Mouse (Mus musculus): Measurements from ENCODE around the gene Plekha7. TPM values are rescaled to one million over a fixed set of nuclear protein-coding genes. Genes with fewer than 3 reads are reported as not detected.
A peak's percentile ranks its signal among the peaks of the same experiment; 100 is the strongest.

Plekha7 gene
- total and polyA plus RNA-seq, 2 experiments from 2014 or later = 19.4 to 40.4 TPM

GRCm38 (mm10) chr7:116278280-116278679, 29.9 kb downstream of the Plekha7 start:
- no peak overlapping the region for H3K27ac ChIP-seq (ENCODE audit: low read depth)
- no peaks in the 10 kb centered on the region for H3K36me3 ChIP-seq (replicated peaks; ENCODE audit: control insufficient read depth, insufficient read depth, low read length)
- no peaks in the 10 kb centered on the region for H3K9me3 ChIP-seq (replicated peaks; ENCODE audit: control insufficient read depth, low read length)
- ATAC-seq (ENCODE audit: insufficient read depth, low read depth) = no peak
- H3K27me3 ChIP-seq (ENCODE audit: control insufficient read depth, insufficient read depth, low read length) = no peaks in the 10 kb centered on the region
- H3K9ac ChIP-seq (replicated peaks; ENCODE audit: low read depth, low read length) = no peak overlapping the region
- no peak for TF ChIP-seq EP300 (IDR thresholded peaks at IDR 0.05; ENCODE audit: low read depth)
- no peak for TF ChIP-seq CTCF (IDR thresholded peaks at IDR 0.05; ENCODE audit: low read depth)
- H3K4me3 ChIP-seq (ENCODE audit: low read depth, low read length) = no peak overlapping the region
- no peak for DNase-seq (ENCODE audit: low spot score)
- 84% methylated on average over 9 of the region's 9 CpGs for WGBS
- no peak overlapping the region for H3K4me2 ChIP-seq (ENCODE audit: low read depth, low read length)
- no peaks in the 10 kb centered on the region for H3K4me1 ChIP-seq (ENCODE audit: control insufficient read depth, insufficient read depth)

- Histone ChIP-seq H3K9ac (replicated peaks; ENCODE audit: low read depth, low read length) (no peak overlapping the region), H3K36me3 (replicated peaks; ENCODE audit: control insufficient read depth, insufficient read depth, low read length) (no peaks in the 10 kb centered on the region), H3K4me2 (ENCODE audit: low read depth, low read length) (no peak overlapping the region), H3K9me3 (replicated peaks; ENCODE audit: control insufficient read depth, low read length) (no peaks in the 10 kb centered on the region), H3K27ac (ENCODE audit: low read depth) (no peak overlapping the region), H3K4me3 (ENCODE audit: low read depth, low read length) (no peak overlapping the region), H3K4me1 (ENCODE audit: control insufficient read depth, insufficient read depth) (no peaks in the 10 kb centered on the region), H3K27me3 (ENCODE audit: control insufficient read depth, insufficient read depth, low read length) (no peaks in the 10 kb centered on the region)
- TF ChIP-seq CTCF (IDR thresholded peaks at IDR 0.05; ENCODE audit: low read depth) (no peak), EP300 (IDR thresholded peaks at IDR 0.05; ENCODE audit: low read depth) (no peak)
- DNase-seq (ENCODE audit: low spot score) (no peak), ATAC-seq (ENCODE audit: insufficient read depth, low read depth) (no peak)
Measured at GRCm38 (mm10) chr7:116276315-116276714, 31.9 kb downstream of the Plekha7 start.

- Histone ChIP-seq H3K4me3 (ENCODE audit: low read depth, low read length) (no peak overlapping the region), H3K36me3 (replicated peaks; ENCODE audit: control insufficient read depth, insufficient read depth, low read length) (no peaks in the 10 kb centered on the region), H3K27me3 (ENCODE audit: control insufficient read depth, insufficient read depth, low read length) (no peaks in the 10 kb centered on the region), H3K27ac (ENCODE audit: low read depth) (no peak overlapping the region), H3K9me3 (replicated peaks; ENCODE audit: control insufficient read depth, low read length) (no peaks in the 10 kb centered on the region), H3K4me2 (ENCODE audit: low read depth, low read length) (no peak overlapping the region), H3K9ac (replicated peaks; ENCODE audit: low read depth, low read length) (no peak overlapping the region), H3K4me1 (ENCODE audit: control insufficient read depth, insufficient read depth) (peaks cover 5% of the 10 kb centered on the region; the same call in 1 of the 2 replicates)
- 89% methylated on average over 6 of the region's 6 CpGs for WGBS
- DNase-seq (ENCODE audit: low spot score) = no peak
- no peak for ATAC-seq (ENCODE audit: insufficient read depth, low read depth)
- TF ChIP-seq CTCF (IDR thresholded peaks at IDR 0.05; ENCODE audit: low read depth) (no peak), EP300 (IDR thresholded peaks at IDR 0.05; ENCODE audit: low read depth) (no peak)
Measured at GRCm38 (mm10) chr7:116273111-116273510, 35.1 kb downstream of the Plekha7 start.

GRCm38 (mm10) chr7:116269501-116269995, 38.6 kb downstream of the Plekha7 start:
- H3K4me2 ChIP-seq (ENCODE audit: low read depth, low read length) = no peak overlapping the region
- H3K27me3 ChIP-seq (ENCODE audit: control insufficient read depth, insufficient read depth, low read length) = no peaks in the 10 kb centered on the region
- H3K36me3 ChIP-seq (replicated peaks; ENCODE audit: control insufficient read depth, insufficient read depth, low read length) = no peaks in the 10 kb centered on the region
- no peak overlapping the region for H3K4me3 ChIP-seq (ENCODE audit: low read depth, low read length)
- WGBS = 75% methylated on average over 6 of the region's 6 CpGs
- no peaks in the 10 kb centered on the region for H3K9me3 ChIP-seq (replicated peaks; ENCODE audit: control insufficient read depth, low read length)
- DNase-seq (ENCODE audit: low spot score) = no peak
- no peak overlapping the region for H3K27ac ChIP-seq (ENCODE audit: low read depth)
- peaks cover 9% of the 10 kb centered on the region; the same call in 1 of the 2 replicates for H3K4me1 ChIP-seq (ENCODE audit: control insufficient read depth, insufficient read depth)
- H3K9ac ChIP-seq (replicated peaks; ENCODE audit: low read depth, low read length) = no peak overlapping the region
- TF ChIP-seq CTCF (IDR thresholded peaks at IDR 0.05; ENCODE audit: low read depth) (no peak), EP300 (IDR thresholded peaks at IDR 0.05; ENCODE audit: low read depth) (no peak)
- no peak for ATAC-seq (ENCODE audit: insufficient read depth, low read depth)

- Histone ChIP-seq H3K27ac (ENCODE audit: low read depth) (no peak overlapping the region), H3K9me3 (replicated peaks; ENCODE audit: control insufficient read depth, low read length) (no peaks in the 10 kb centered on the region), H3K9ac (replicated peaks; ENCODE audit: low read depth, low read length) (no peak overlapping the region), H3K4me1 (ENCODE audit: control insufficient read depth, insufficient read depth) (peaks cover 9% of the 10 kb centered on the region; the same call in 1 of the 2 replicates), H3K36me3 (replicated peaks; ENCODE audit: control insufficient read depth, insufficient read depth, low read length) (no peaks in the 10 kb centered on the region), H3K4me3 (ENCODE audit: low read depth, low read length) (no peak overlapping the region), H3K27me3 (ENCODE audit: control insufficient read depth, insufficient read depth, low read length) (no peaks in the 10 kb centered on the region), H3K4me2 (ENCODE audit: low read depth, low read length) (no peak overlapping the region)
- TF ChIP-seq CTCF (IDR thresholded peaks at IDR 0.05; ENCODE audit: low read depth) = no peak
- no peak for TF ChIP-seq EP300 (IDR thresholded peaks at IDR 0.05; ENCODE audit: low read depth)
- 30% methylated on average over 13 of the region's 13 CpGs for WGBS
- ATAC-seq (ENCODE audit: insufficient read depth, low read depth) = peak; percentile 41; the same call in 1 of the 2 replicates
- no peak for DNase-seq (ENCODE audit: low spot score)
Measured at GRCm38 (mm10) chr7:116268113-116268926, 39.9 kb downstream of the Plekha7 start.

Data from heart, postnatal 0 days (tissue).